Mouse (Mus musculus) hindbrain, embryonic 15.5 days (tissue): ENCODE measurements around the gene Dock1. TPM values are rescaled to one million over a fixed set of nuclear protein-coding genes. Genes with fewer than 3 reads are reported as not detected.

Experiments
- ATAC-seq: fragments of 200-750 bp; cut with Nextera tagmentation; 2 replicates; pipeline ENCODE4 v1.8.0; 2017; ENCODE audit warnings: low read depth, moderate number of reproducible peaks, moderate TSS enrichment; ENCODE audit not compliant: low FRiP score
- H3K27ac ChIP-seq: fragments of 300-500 bp; sonication (generic); replicated peaks from 2 replicates; pipeline ENCODE4 v1.5.1; 2015; ENCODE audit warnings: mild to moderate bottlenecking, inconsistent platforms
- H3K27me3 ChIP-seq: fragments of 300-500 bp; sonication (generic); 2 replicates; pipeline ENCODE4 v1.6.1; 2015; ENCODE audit warnings: control low read depth, inconsistent platforms
- H3K36me3 ChIP-seq: fragments of 300-500 bp; sonication (generic); 2 replicates; pipeline ENCODE4 v1.6.1; 2015; ENCODE audit warnings: control low read depth, inconsistent platforms
- H3K4me1 ChIP-seq: fragments of 300-500 bp; sonication (generic); replicated peaks from 2 replicates; pipeline ENCODE4 v1.6.1; 2015; ENCODE audit warnings: control low read depth, inconsistent platforms
- H3K4me2 ChIP-seq: fragments of 300-500 bp; sonication (generic); 2 replicates; pipeline ENCODE4 v1.6.1; 2015; ENCODE audit warnings: moderate library complexity, mild to moderate bottlenecking, inconsistent platforms
- H3K4me3 ChIP-seq: fragments of 300-500 bp; sonication (generic); 2 replicates; pipeline ENCODE4 v1.5.1; 2015; ENCODE audit warnings: mild to moderate bottlenecking, inconsistent platforms
- H3K9ac ChIP-seq: fragments of 300-500 bp; sonication (generic); 2 replicates; pipeline ENCODE4 v1.6.1; 2015; ENCODE audit warnings: inconsistent platforms
- H3K9me3 ChIP-seq: fragments of 300-500 bp; sonication (generic); 2 replicates; pipeline ENCODE4 v1.6.1; 2016; ENCODE audit warnings: control low read depth, inconsistent platforms
- WGBS: fragments of 180-500 bp; shearing (Covaris S2); methylation state at CpG from one replicate; pipeline ENCODE4 v1.1.7; 2015; 5-methylcytosine and 5-hydroxymethylcytosine counted together
- polyA plus RNA-seq: library from polyadenylated mRNA; unstranded; fragments of >200 nt; fragmentation: Nextera tagmentation; extraction: Ambion mirVana; gene quantifications from 2 replicates; pipeline ENCODE4 v1.2.1, GENCODE M21; 2015

Gene Dock1
- polyA plus RNA-seq, 1 experiment from 2014 or later = 9.2 TPM

- Histone ChIP-seq H3K4me1 (no peaks in the 10 kb centered on the region), H3K4me3 (no peak overlapping the region), H3K36me3 (no peaks in the 10 kb centered on the region), H3K4me2 (no peak overlapping the region), H3K27me3 (no peaks in the 10 kb centered on the region), H3K9ac (no peak overlapping the region), H3K9me3 (no peaks in the 10 kb centered on the region), H3K27ac (no peak overlapping the region)
- ATAC-seq = no peak
Observed at GRCm38 (mm10) chr7:135210296-135210695, 539.8 kb downstream of the Dock1 start.

DNA sequence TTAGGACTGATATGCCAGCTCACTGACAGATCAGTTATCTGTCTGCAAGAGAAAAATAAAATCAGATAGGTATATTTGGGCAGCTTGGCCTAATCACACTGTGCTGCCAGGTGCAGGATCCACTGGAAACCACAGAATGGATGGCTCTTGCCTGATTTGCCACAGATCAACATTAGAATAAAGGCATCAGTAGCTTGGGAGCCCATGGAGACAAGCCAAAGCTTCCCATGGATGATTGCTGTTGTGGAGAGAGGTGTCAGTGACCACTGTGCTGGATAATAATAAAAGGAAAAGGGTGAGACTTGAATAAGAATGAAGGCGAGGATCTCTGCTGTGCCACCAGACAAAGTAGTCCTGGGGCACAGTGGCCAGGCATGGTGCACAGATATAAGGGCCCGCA, 540.4 kb downstream of the Dock1 start:
- H3K36me3 ChIP-seq = no peaks in the 10 kb centered on the region
- no peak overlapping the region for H3K27ac ChIP-seq
- H3K9ac ChIP-seq = no peak overlapping the region
- 81% methylated on average over 2 of the region's 2 CpGs for whole genome bisulfite sequencing
- no peak overlapping the region for H3K4me2 ChIP-seq
- H3K9me3 ChIP-seq = no peaks in the 10 kb centered on the region
- no peak for ATAC-seq
- H3K27me3 ChIP-seq = no peaks in the 10 kb centered on the region
- H3K4me3 ChIP-seq = no peak overlapping the region
- no peaks in the 10 kb centered on the region for H3K4me1 ChIP-seq

GRCm38 (mm10) chr7:135212505-135212904, 542.1 kb downstream of the Dock1 start:
- ATAC-seq = no peak
- no peaks in the 10 kb centered on the region for H3K36me3 ChIP-seq
- H3K27me3 ChIP-seq = no peaks in the 10 kb centered on the region
- 47% methylated on average over 2 of the region's 2 CpGs for WGBS
- H3K4me2 ChIP-seq = no peak overlapping the region
- no peak overlapping the region for H3K4me3 ChIP-seq
- H3K4me1 ChIP-seq = no peaks in the 10 kb centered on the region
- H3K9ac ChIP-seq = no peak overlapping the region
- no peak overlapping the region for H3K27ac ChIP-seq
- no peaks in the 10 kb centered on the region for H3K9me3 ChIP-seq

DNA sequence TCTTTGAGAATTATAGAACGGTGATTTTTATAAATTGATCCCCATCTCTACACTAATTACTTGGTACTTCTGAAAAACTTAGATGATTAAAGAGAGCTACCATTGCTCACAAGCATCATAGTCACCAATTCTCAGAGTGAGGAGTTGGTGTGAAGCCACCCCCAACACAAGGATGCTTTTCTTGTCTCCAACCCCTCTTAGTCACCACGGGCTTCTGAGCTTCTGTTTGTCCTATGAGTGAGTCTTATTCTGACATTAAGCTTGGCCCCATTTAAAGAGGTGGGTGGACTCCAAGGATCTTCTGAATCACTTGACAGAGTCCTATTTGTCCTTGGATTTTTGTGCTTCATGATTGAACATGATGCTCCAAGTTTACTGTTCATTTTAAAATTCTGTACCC, 551.0 kb downstream of the Dock1 start:
- no peaks in the 10 kb centered on the region for H3K4me1 ChIP-seq
- no peak overlapping the region for H3K4me3 ChIP-seq

More for the DNA sequence above, 551.0 kb downstream of the Dock1 start:
- Histone ChIP-seq H3K9me3 (no peaks in the 10 kb centered on the region), H3K4me2 (no peak overlapping the region), H3K36me3 (no peaks in the 10 kb centered on the region), H3K27ac (no peak overlapping the region), H3K9ac (no peak overlapping the region), H3K27me3 (no peaks in the 10 kb centered on the region)
- WGBS = 95% methylated on average over 2 of the region's 2 CpGs
- ATAC-seq = no peak
